Mouse (Mus musculus) heart, embryonic 12.5 days (tissue): ENCODE measurements at regions not wholly inside any gene's neighbourhood (a gene's known extent, or its start where the extent isn't known, plus 50 kb on each side); places are given as distances from the start of the nearest gene placed in this dataset.
"Not testable (repeated sequence)": the region's sequence is repeated elsewhere in the genome, so short reads cannot be mapped to it uniquely, and the experiment has no call there.

Source experiments
- ATAC-seq: fragments of 200-750 bp; cut with Nextera tagmentation; 2 replicates; pipeline ENCODE4 v1.8.0; 2017; ENCODE audit warnings: moderate TSS enrichment, moderate library complexity; ENCODE audit not compliant: insufficient number of reproducible peaks, low FRiP score
- H3K27ac ChIP-seq: fragments of 300-500 bp; sonication (generic); 2 replicates; pipeline ENCODE4 v1.5.1; 2016; ENCODE audit warnings: mild to moderate bottlenecking, moderate library complexity; ENCODE audit not compliant: poor library complexity, severe bottlenecking
- H3K27me3 ChIP-seq: fragments of 300-500 bp; sonication (generic); replicated peaks from 2 replicates; pipeline ENCODE4 v1.6.1; 2016; ENCODE audit warnings: mild to moderate bottlenecking, moderate library complexity
- H3K36me3 ChIP-seq: fragments of 300-500 bp; sonication (generic); 2 replicates; pipeline ENCODE4 v1.6.1; 2016; ENCODE audit warnings: mild to moderate bottlenecking, moderate library complexity
- H3K4me1 ChIP-seq: fragments of 300-500 bp; sonication (generic); replicated peaks from 2 replicates; pipeline ENCODE4 v1.6.1; 2016; ENCODE audit warnings: mild to moderate bottlenecking
- H3K4me2 ChIP-seq: fragments of 300-500 bp; sonication (generic); 2 replicates; pipeline ENCODE4 v1.6.1; 2016; ENCODE audit warnings: mild to moderate bottlenecking, moderate library complexity
- H3K4me3 ChIP-seq: fragments of 300-500 bp; sonication (generic); 2 replicates; pipeline ENCODE4 v1.5.1; 2016; ENCODE audit warnings: mild to moderate bottlenecking
- H3K9ac ChIP-seq: fragments of 300-500 bp; sonication (generic); 2 replicates; pipeline ENCODE4 v1.6.1; 2016; ENCODE audit warnings: mild to moderate bottlenecking, moderate library complexity
- H3K9me3 ChIP-seq: fragments of 300-500 bp; sonication (generic); replicated peaks from 2 replicates; pipeline ENCODE4 v1.6.1; 2016; ENCODE audit warnings: mild to moderate bottlenecking, moderate library complexity
- WGBS: fragments of 180-500 bp; shearing (Covaris S2); methylation state at CpG from one replicate; pipeline ENCODE4 v1.1.7; 2016; 5-methylcytosine and 5-hydroxymethylcytosine counted together

- 82% methylated on average over 2 of the region's 2 CpGs for WGBS
- no peaks in the 10 kb centered on the region for H3K9me3 ChIP-seq
- ATAC-seq = no peak
These were observed 136.6 kb downstream of the Phlda1 start for GRCm38 (mm10) chr10:111642683-111643082.

GRCm38 (mm10) chr10:111653773-111654172 is 147.7 kb downstream of the Phlda1 start:
- ATAC-seq = not testable (repeated sequence)
- 29% methylated on average over 1 of the region's 2 CpGs for WGBS

More at GRCm38 (mm10) chr10:111642683-111643082, 136.6 kb downstream of the Phlda1 start:
- H3K27ac ChIP-seq = no peak overlapping the region
- no peaks in the 10 kb centered on the region for H3K27me3 ChIP-seq
- no peak overlapping the region for H3K9ac ChIP-seq
- H3K4me3 ChIP-seq = no peak overlapping the region
- H3K4me1 ChIP-seq = no peaks in the 10 kb centered on the region
- H3K4me2 ChIP-seq = no peak overlapping the region
- no peaks in the 10 kb centered on the region for H3K36me3 ChIP-seq

GRCm38 (mm10) chr10:111654364-111655226 is 148.5 kb downstream of the Phlda1 start:
- 0 out of 2 replicates have a peak, but pooled peaks cover 3% of the 10 kb centered on the region for H3K4me1 ChIP-seq

More at GRCm38 (mm10) chr10:111653773-111654172, 147.7 kb downstream of the Phlda1 start:
- not testable (repeated sequence) for H3K36me3 ChIP-seq, H3K27me3 ChIP-seq, H3K4me1 ChIP-seq, H3K4me3 ChIP-seq, H3K9me3 ChIP-seq, H3K4me2 ChIP-seq, H3K9ac ChIP-seq, H3K27ac ChIP-seq

GRCm38 (mm10) chr10:111658828-111659227 is 152.7 kb downstream of the Phlda1 start:
- no peak overlapping the region for H3K4me3 ChIP-seq
- no peak for ATAC-seq
- H3K27ac ChIP-seq = no peak overlapping the region
- no peaks in the 10 kb centered on the region for H3K36me3 ChIP-seq
- no peak overlapping the region for H3K9ac ChIP-seq
- 0 out of 2 replicates have a peak, but pooled peaks cover 3% of the 10 kb centered on the region for H3K4me1 ChIP-seq
- no peaks in the 10 kb centered on the region for H3K9me3 ChIP-seq
- H3K4me2 ChIP-seq = no peak overlapping the region
- H3K27me3 ChIP-seq = no peaks in the 10 kb centered on the region
- WGBS = 64% methylated on average over 9 of the region's 9 CpGs

More at GRCm38 (mm10) chr10:111654364-111655226, 148.5 kb downstream of the Phlda1 start:
- WGBS = 81% methylated on average over 22 of the region's 22 CpGs
- H3K4me3 ChIP-seq = no peak overlapping the region
- no peaks in the 10 kb centered on the region for H3K9me3 ChIP-seq
- no peak overlapping the region for H3K4me2 ChIP-seq
- no peak for ATAC-seq
- H3K36me3 ChIP-seq = no peaks in the 10 kb centered on the region
- no peaks in the 10 kb centered on the region for H3K27me3 ChIP-seq
- no peak overlapping the region for H3K27ac ChIP-seq
- H3K9ac ChIP-seq = no peak overlapping the region

GRCm38 (mm10) chr10:111662665-111663064 is 156.6 kb downstream of the Phlda1 start:
- Histone ChIP-seq H3K27ac (no peak overlapping the region), H3K4me3 (no peak overlapping the region), H3K4me1 (peaks cover 14% of the 10 kb centered on the region), H3K4me2 (no peak overlapping the region), H3K9me3 (no peaks in the 10 kb centered on the region), H3K9ac (no peak overlapping the region), H3K27me3 (no peaks in the 10 kb centered on the region), H3K36me3 (no peaks in the 10 kb centered on the region)
- whole genome bisulfite sequencing = 77% methylated on average over 1 of the region's 1 CpGs
- no peak for ATAC-seq

GRCm38 (mm10) chr10:111665834-111666233 is 159.7 kb downstream of the Phlda1 start:
- 80% methylated on average over 14 of the region's 14 CpGs for WGBS
- H3K9me3 ChIP-seq = no peaks in the 10 kb centered on the region
- no peak overlapping the region for H3K27ac ChIP-seq
- no peak for ATAC-seq
- H3K27me3 ChIP-seq = no peaks in the 10 kb centered on the region
- peaks cover 10% of the 10 kb centered on the region for H3K4me1 ChIP-seq
- H3K9ac ChIP-seq = no peak overlapping the region
- no peaks in the 10 kb centered on the region for H3K36me3 ChIP-seq
- H3K4me2 ChIP-seq = no peak overlapping the region
- no peak overlapping the region for H3K4me3 ChIP-seq

GRCm38 (mm10) chr10:111666963-111667362 is 160.9 kb downstream of the Phlda1 start:
- H3K4me1 ChIP-seq = peaks cover 10% of the 10 kb centered on the region
- no peak overlapping the region for H3K9ac ChIP-seq
- no peaks in the 10 kb centered on the region for H3K9me3 ChIP-seq
- 40% methylated on average over 13 of the region's 13 CpGs for WGBS
- ATAC-seq = no peak
- H3K4me3 ChIP-seq = no peak overlapping the region
- H3K27ac ChIP-seq = no peak overlapping the region
- H3K4me2 ChIP-seq = peak overlapping the region; percentile 37
- no peaks in the 10 kb centered on the region for H3K27me3 ChIP-seq
- no peaks in the 10 kb centered on the region for H3K36me3 ChIP-seq

- Histone ChIP-seq H3K4me2 (no peak overlapping the region), H3K9ac (no peak overlapping the region), H3K27me3 (no peaks in the 10 kb centered on the region), H3K4me3 (no peak overlapping the region), H3K36me3 (no peaks in the 10 kb centered on the region), H3K27ac (no peak overlapping the region), H3K4me1 (peaks cover 22% of the 10 kb centered on the region), H3K9me3 (no peaks in the 10 kb centered on the region)
- no peak for ATAC-seq
- 72% methylated on average over 1 of the region's 1 CpGs for WGBS
These were observed 162.6 kb downstream of the Phlda1 start for GRCm38 (mm10) chr10:111668639-111669038.

- ATAC-seq = no peak
- Histone ChIP-seq H3K9me3 (no peaks in the 10 kb centered on the region), H3K9ac (no peak overlapping the region), H3K36me3 (no peaks in the 10 kb centered on the region), H3K4me1 (peaks cover 29% of the 10 kb centered on the region), H3K27ac (no peak overlapping the region), H3K4me3 (no peak overlapping the region), H3K4me2 (no peak overlapping the region), H3K27me3 (no peaks in the 10 kb centered on the region)
- 61% methylated on average over 6 of the region's 6 CpGs for WGBS
These were observed 163.6 kb downstream of the Phlda1 start for GRCm38 (mm10) chr10:111669658-111670057.

- Histone ChIP-seq H3K36me3 (no peaks in the 10 kb centered on the region), H3K4me2 (no peak overlapping the region), H3K4me3 (no peak overlapping the region), H3K9me3 (no peaks in the 10 kb centered on the region), H3K9ac (no peak overlapping the region), H3K27ac (no peak overlapping the region), H3K27me3 (no peaks in the 10 kb centered on the region), H3K4me1 (peaks cover 29% of the 10 kb centered on the region)
- 75% methylated on average over 14 of the region's 14 CpGs for WGBS
- no peak for ATAC-seq
These were observed 164.6 kb downstream of the Phlda1 start for GRCm38 (mm10) chr10:111670666-111671065.

- Histone ChIP-seq H3K9me3 (no peaks in the 10 kb centered on the region), H3K9ac (no peak overlapping the region), H3K4me2 (peak overlapping the region; percentile 18; the same call in 1 of the 2 replicates), H3K4me3 (no peak overlapping the region), H3K36me3 (no peaks in the 10 kb centered on the region), H3K27me3 (no peaks in the 10 kb centered on the region), H3K4me1 (peaks cover 28% of the 10 kb centered on the region), H3K27ac (no peak overlapping the region; the same call in 1 of the 2 replicates)
- ATAC-seq = peak; percentile 46; the same call in 1 of the 2 replicates
- WGBS = 27% methylated on average over 12 of the region's 12 CpGs
These were observed 166.6 kb downstream of the Phlda1 start for GRCm38 (mm10) chr10:111672454-111673316.
